Mouse (Mus musculus) myocyte (in vitro differentiated cells): ENCODE data around the gene Cyb5b.

Experiments used
- CEBPB ChIP-seq: IDR thresholded peaks from 2 replicates; pipeline ENCODE4 v1.6.1; 2011; ENCODE audit warnings: mild to moderate bottlenecking, moderate library complexity; ENCODE audit not compliant: poor library complexity, insufficient read depth, severe bottlenecking
- MAX ChIP-seq: IDR thresholded peaks from one replicate; pipeline ENCODE4 v1.6.1; 2011; ENCODE audit warnings: low read depth, mild to moderate bottlenecking, control low read depth
- MYOD1 ChIP-seq, 3 experiments: IDR thresholded peaks; one replicate each; pipeline ENCODE4 v1.6.1; 2011; ENCODE audit warnings: control low read depth in 2 of 3, low read depth in 2 of 3, mild to moderate bottlenecking in 2 of 3, moderate library complexity in 1 of 3; ENCODE audit not compliant: insufficient read length in 2 of 3, control insufficient read depth in 1 of 3
- POLR2A ChIP-seq: IDR thresholded peaks from one replicate; pipeline ENCODE4 v1.6.1; 2011; ENCODE audit warnings: low read depth, mild to moderate bottlenecking, control low read depth, moderate library complexity; ENCODE audit not compliant: insufficient read length
- REST ChIP-seq: IDR thresholded peaks from one replicate; pipeline ENCODE4 v1.6.1; 2011; ENCODE audit warnings: mild to moderate bottlenecking, control low read depth, moderate library complexity; ENCODE audit not compliant: insufficient read depth, insufficient read length
- USF1 ChIP-seq: IDR thresholded peaks from one replicate; pipeline ENCODE4 v1.6.1; 2011; ENCODE audit warnings: low read depth, mild to moderate bottlenecking, control low read depth, moderate library complexity

DNA sequence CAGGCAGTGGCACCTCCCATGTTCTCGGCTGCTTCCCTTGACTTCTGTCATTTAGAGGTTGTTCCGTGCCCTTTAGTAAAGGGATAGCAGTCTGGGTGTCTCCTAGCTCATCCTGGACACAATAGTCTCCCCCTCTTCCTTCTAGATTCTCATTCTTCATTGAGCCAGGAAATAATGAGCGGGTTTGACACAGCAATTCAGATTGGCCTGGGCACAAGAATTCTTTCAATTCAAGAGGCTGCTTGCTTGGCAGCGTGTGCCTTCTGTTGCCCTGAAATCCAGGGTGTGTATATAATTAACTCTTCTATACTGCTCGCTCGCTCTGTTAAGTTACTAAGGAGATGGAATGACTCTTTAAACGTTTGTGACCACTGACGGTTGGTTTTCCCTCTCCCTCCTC is 21.7 kb downstream of the Cyb5b start:
- no peak for TF ChIP-seq POLR2A
- no peak for TF ChIP-seq USF1
- no peak for TF ChIP-seq CEBPB
- no peak for TF ChIP-seq MYOD1 (IDR thresholded peaks at IDR 0.05; ENCODE audit: control insufficient read depth in 1 of 3, insufficient read length in 2 of 3, low read depth in 2 of 3)
- TF ChIP-seq MAX: no peak
- TF ChIP-seq REST: no peak
